Mouse (Mus musculus) frontal cortex, postnatal 14 days (tissue): ENCODE results near the gene Aqp6.

ENCODE experiments used
- DNase-seq, 2 experiments: peaks; one replicate each; pipeline ENCODE4 v3.0.0; 2022; ENCODE audit warnings: low spot score in 2 of 2

Gene Aqp6

GRCm38 (mm10) chr15:99597596-99597995 lies 3.6 kb upstream of the Aqp6 start:
- no peak for DNase-seq

- DNase-seq = no peak
These were observed 1.7 kb upstream of the Aqp6 start for GRCm38 (mm10) chr15:99599245-99600070.

GRCm38 (mm10) chr15:99601823-99602120 lies 572 bp downstream of the Aqp6 start:
- no peak for DNase-seq

GRCm38 (mm10) chr15:99602206-99602820 lies 1.1 kb downstream of the Aqp6 start:
- no peak for DNase-seq

DNA sequence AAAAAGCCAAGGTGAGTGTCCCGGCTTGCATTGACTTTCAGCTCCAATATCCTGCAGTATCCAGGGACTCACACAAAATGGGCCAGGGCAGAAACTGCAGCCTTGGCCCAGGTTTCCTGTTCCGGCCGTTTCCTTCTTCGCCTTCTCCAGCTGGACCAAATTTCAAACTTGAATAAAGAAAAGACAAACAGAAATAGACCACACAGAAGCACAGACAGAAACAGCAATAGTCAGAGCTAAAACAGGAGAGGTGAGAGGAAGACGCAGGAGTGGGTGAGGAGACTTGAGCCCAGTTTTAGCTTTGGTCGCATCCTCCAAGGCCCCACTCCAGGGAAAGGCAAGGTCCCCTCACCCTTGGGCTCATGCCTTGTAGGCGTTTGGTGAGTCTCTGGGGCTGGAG lies 2.0 kb downstream of the Aqp6 start:
- DNase-seq = no peak

DNA sequence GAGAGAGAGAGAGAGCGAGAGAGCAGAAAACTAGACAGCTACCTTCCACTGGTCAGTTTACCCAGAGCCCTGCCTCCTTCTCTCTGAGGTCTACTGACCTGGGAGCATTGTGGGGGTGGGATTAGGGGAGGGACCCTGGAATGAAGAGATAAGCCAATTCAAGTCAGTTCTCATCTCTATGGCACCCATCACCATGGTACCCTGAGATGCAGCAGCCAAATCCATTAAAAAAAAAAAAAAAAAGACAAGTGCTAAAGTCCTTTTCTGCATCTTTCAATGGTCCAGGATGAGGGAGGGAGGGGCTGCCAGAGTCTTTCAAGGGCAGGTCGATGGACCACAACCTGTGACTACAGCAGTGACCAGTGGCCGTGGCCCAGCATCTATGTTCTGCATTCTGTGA lies 4.4 kb downstream of the Aqp6 start:
- no peak for DNase-seq

DNA sequence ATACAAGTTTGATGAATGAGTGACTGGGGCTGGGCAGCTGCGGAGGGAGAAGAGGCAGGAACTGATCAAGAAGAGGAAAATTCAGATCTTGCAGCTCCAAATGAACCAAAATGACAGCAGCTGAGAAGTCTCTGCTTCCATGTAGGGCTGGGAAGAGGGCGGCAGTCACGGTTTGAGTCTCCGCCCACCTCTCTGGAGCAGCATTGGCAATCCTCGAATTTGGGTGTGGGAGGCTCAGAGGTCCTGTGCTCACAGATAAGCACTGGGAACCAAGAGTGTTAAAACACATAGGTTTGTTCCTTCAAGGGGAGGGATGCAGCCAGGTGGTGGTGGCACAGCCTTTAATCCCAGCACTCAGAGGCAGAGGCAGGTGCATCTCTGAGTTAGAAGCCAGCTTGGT lies 5.3 kb downstream of the Aqp6 start:
- DNase-seq = no peak

- no peak for DNase-seq
These were observed 6.4 kb downstream of the Aqp6 start for GRCm38 (mm10) chr15:99607388-99608113.

DNA sequence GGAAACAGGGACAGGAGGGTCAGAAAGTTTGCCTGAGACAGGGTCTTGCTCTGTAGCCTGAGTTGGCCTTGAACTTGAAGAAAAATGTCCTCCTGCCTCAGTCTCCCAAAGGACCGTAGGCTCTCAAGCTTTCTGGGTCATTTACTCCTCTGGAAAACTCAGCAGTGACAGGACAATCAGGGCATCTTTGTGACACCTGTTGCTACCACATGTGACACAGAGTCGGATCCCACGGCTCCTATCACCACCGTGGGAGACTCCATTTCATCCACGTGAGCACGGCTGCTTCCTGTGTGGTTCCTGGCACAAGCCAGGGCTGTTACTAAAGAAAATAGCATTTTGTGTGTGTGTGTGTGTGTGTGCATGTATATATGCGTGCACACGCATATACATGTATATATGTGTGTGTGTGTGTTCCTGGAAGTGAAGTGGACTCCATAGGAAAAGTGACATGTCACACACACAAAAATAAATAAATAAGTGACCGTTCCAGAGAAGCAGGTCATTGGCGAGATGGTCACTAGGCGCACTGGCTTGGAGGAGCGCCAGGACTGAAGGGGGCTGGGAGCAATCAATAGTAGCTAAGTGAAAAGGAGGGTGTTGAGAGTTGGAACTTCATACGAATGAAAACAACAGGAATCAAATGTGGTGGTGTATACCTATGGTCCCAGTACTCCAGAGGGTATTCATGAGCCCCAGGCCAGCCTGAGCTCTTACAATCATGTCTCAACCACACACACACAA lies 7.4 kb downstream of the Aqp6 start:
- DNase-seq = no peak

GRCm38 (mm10) chr15:99611563-99611962 lies 10.4 kb downstream of the Aqp6 start:
- DNase-seq = no peak

DNA sequence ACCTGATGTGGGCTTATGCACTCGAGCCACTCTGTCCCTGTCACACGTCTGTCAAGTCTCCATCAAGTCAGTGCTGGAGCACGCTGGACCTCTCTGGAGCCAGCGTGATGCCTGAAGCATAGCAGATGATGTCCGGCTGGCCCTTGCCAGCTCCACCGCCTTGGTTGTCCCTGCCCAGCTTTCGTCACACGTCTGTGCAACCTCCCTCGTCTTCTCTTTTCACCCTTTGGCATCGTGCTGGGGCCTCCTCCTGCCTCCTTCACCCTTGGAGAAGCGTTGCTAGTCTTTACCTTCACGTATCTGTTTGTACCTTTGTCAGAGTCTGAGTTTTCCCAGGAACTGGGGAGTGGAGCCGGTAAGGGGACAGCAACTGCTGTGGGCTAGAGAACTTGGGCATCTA lies 13.1 kb downstream of the Aqp6 start:
- no peak for DNase-seq

DNA sequence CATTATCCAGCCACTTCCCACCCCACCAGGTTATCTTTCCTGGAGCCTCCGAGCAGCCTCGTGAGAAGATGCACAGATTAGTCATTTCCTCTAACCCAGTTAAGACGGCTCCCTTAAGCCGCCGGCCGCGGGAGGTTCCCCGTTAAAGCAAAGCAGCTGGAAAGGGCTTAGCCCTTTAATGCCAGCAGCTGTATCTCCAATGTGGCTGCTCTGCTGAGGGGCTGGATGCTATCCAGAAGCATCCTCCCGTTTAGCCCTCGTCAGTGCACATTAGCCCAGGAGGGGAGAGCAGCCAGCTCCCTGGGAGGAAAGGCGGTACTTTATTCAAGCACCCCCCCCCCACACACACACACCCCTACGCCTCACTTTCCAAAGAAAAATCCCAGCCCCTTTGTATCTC lies 13.6 kb downstream of the Aqp6 start:
- no peak for DNase-seq

GRCm38 (mm10) chr15:99615246-99615645 lies 14.0 kb downstream of the Aqp6 start:
- DNase-seq = no peak

DNA sequence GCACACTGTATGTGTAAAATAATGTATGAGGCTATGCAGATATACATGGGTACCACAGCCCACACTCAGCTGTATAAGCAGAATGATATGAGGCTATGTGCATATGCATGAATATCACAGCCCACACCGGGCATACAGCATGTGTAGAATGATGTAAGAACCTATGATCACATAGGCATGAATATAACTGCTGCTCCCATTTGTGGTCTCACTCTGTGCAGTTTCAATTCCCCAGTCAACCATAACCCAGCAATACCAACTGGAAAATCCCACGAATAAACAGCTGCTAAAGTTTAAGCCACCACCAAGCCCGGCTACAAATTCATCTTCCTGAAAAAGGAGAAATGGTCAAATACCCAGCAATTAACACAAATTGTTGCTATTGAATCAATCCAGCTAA lies 17.4 kb downstream of the Aqp6 start:
- no peak for DNase-seq

DNA sequence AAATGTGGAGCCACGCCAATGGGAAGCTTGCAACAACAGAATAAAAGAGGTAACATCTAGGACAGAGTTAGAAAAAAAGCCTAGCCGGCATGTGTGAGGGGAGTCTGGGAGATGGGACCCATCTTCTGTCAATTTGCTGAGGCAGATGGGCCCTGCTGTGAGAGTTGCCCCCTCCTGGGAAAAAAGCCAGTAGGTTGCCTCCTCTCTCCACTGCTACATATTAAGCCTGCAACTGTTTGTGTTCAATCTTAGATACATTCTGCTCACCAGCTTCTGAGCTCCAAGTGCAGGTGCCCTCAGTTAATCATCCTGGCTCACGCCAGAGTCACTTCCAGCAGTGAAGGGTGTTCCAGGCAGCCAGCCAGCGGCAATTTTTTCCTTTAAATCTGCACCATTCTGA lies 18.6 kb downstream of the Aqp6 start:
- no peak for DNase-seq

DNA sequence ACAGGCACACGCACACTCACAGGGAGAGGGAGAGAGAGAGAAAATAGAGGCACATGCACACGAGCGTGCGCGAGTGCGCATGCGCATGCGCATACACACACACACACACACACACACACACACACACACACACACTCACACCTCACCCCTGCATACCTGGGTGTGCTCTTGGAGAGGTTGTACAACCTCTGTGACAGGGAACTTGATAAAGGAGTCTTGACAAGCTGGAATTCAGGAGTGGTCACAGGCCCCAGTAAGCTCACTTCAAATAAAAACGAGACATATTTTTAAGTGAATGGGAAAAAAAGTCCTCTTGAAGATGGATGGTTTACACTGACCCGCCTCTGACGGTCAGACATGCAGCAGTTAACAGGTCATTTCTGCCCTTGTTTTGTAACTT lies 20.9 kb downstream of the Aqp6 start:
- no peak for DNase-seq

DNA sequence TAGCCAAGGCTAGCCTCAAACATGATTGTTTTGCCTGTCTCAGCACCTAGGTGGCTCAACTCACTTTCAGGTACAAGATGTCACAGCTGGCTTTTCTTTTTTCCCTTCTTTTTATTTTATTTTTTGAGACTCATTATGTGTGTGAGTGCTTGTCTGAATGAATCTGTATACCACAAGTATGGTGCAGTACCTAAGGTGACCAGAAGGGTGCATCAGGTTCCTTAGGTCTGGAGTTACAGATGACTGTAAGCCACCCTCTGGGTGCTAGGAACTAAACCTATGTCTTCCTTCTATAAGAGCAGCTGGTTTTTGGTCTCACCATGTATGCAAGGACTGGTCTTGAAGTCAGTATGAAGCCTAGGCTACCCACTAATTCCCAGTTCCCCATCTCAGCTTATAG lies 30.4 kb downstream of the Aqp6 start:
- DNase-seq = no peak

- DNase-seq = no peak
These were observed 33.5 kb downstream of the Aqp6 start for GRCm38 (mm10) chr15:99634702-99635101.

GRCm38 (mm10) chr15:99637405-99638123 lies 36.4 kb downstream of the Aqp6 start:
- DNase-seq = no peak

- no peak for DNase-seq
These were observed 36.9 kb downstream of the Aqp6 start for GRCm38 (mm10) chr15:99638124-99638485.

- DNase-seq = no peak
These were observed 41.4 kb downstream of the Aqp6 start for GRCm38 (mm10) chr15:99642622-99643021.

DNA sequence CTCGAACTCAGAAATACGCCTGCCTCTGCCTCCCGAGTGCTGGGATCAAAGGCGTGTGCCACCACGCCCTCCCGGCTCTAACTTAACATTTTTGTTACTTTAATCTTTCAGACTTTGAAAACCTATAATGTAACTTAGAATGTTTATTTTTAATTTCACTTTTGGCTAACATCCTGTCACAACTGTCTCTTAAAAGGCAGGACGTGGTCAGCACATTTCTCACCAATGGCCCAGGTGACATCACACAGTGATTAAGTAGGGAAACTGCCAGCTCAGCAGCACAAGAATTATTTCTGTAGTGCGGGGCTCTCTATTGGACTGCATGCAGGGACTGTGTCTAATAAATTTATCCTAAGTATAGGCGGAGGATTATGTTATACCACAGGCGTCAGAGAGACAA lies 42.6 kb downstream of the Aqp6 start:
- no peak for DNase-seq
